Mouse (Mus musculus) E14TG2a.4 (cell line): ENCODE data around the gene Abt1.

Experiments
- CTCF ChIP-seq: conservative IDR thresholded peaks from 2 replicates; pipeline ENCODE4 v1.5.1; 2014; ENCODE audit warnings: low read length
- POU5F1 ChIP-seq: IDR thresholded peaks from 2 replicates; pipeline ENCODE4 v1.6.1; 2014; ENCODE audit warnings: low read length, borderline replicate concordance

DNA sequence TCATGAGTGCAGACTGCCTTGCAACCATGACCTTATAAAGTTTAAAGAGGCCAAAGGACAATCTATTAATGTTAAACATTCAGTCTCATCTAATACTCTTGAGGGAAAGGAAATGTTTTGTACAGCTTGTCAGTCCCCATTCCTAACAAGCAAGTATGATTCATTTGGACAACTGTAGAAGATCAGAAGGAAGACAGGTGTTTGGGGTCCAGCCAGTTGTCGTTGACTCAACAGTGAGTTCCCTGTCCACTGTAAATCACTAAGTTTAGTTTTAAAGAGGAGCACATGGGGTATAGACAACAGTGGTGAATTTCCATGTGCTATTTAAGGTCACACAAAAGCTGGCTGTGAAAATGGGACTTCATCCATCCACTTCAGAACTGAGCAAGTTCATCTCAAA lies 51.2 kb downstream of the Abt1 start:
- TF ChIP-seq CTCF (no peak), POU5F1 (no peak)
